40 mouse cellular contexts compared by ENCODE assay signal in genomic region chr2:131105061-131105460, GRCm38 (mm10). TPM values are rescaled to one million over a fixed set of nuclear protein-coding genes. Genes with fewer than 3 reads are reported as not detected.
"Had no signal": no experiment of that assay in that cellular context is flagged by ENCODE, and none has a peak within 500 bp of the region (broad histone marks: within the 10 kb centered on the region; RNA-seq: fewer than 3 reads in every experiment).

No protein-coding gene starts in this region.

RNA-seq across cellular contexts. Expression of gene Siglec1, which starts 18.5 kb away (rescaled TPM):
- total RNA-seq: hematopoietic stem cell, adult 5-6 weeks had no signal
- polyA plus RNA-seq: inflammation-experienced regulatory T-cells, adult 6 months had no signal

RNA-seq across cellular contexts. Expression of gene Gm11037, which starts 28.2 kb away (rescaled TPM):
- total RNA-seq: heart, postnatal 10 days; heart, postnatal 14 days; heart, postnatal 25 days; heart, postnatal 36 days; hematopoietic stem cell, adult 5-6 weeks; hindbrain, postnatal 0 days; layer of hippocampus, adult 18-20 months; layer of hippocampus, adult 2 months; layer of hippocampus, adult 8-10 months; layer of hippocampus, postnatal 10 days; layer of hippocampus, postnatal 14 days; layer of hippocampus, postnatal 25 days; layer of hippocampus, postnatal 36 days; left cerebral cortex, adult 18-20 months; left cerebral cortex, adult 2 months; left cerebral cortex, adult 8-10 months had no signal
- polyA plus RNA-seq: heart, embryonic 10.5 days; heart, embryonic 11.5 days; heart, embryonic 12.5 days; heart, embryonic 13.5 days; heart, embryonic 14.5 days; heart, embryonic 15.5 days; heart, embryonic 16.5 days; heart, postnatal 0 days; hindbrain, embryonic 10.5 days; hindbrain, embryonic 11.5 days; hindbrain, embryonic 12.5 days; hindbrain, embryonic 13.5 days; hindbrain, embryonic 14.5 days; hindbrain, embryonic 15.5 days; hindbrain, embryonic 16.5 days; hindbrain, postnatal 0 days; inflammation-experienced regulatory T-cells, adult 6 months; intestine, embryonic 14.5 days; intestine, embryonic 15.5 days; intestine, embryonic 16.5 days; intestine, postnatal 0 days; kidney, adult 2 months; kidney, embryonic 16.5 days; kidney, postnatal 0 days; large intestine, adult 2 months had no signal

RNA-seq across cellular contexts. Expression of gene Adam33, which starts 41.4 kb away (rescaled TPM):
- total RNA-seq: hematopoietic stem cell, adult 5-6 weeks had no signal
